Mouse (Mus musculus): ENCODE measurements around the gene Oaf. TPM values are rescaled to one million over a fixed set of nuclear protein-coding genes. Genes with fewer than 3 reads are reported as not detected.

The Oaf gene
- total and polyA plus RNA-seq, 3 experiments = 57.6 to 137 TPM; not detected in 1

GRCm38 (mm10) chr9:43178172-43178571 lies 61.5 kb downstream of the Oaf start:
- H3K27me3 ChIP-seq (ENCODE audit: control insufficient read depth in 1 of 2, insufficient read depth in 2 of 2, low read length in 2 of 2) = peaks cover 7 to 27% of the 10 kb centered on the region in 2 experiments; a peak in 3 of 4 replicates
- H3K79me2 ChIP-seq (ENCODE audit: control insufficient read depth, insufficient read depth, low read length, poor library complexity) = no peaks in the 10 kb centered on the region
- no peak overlapping the region for H3K4me3 ChIP-seq (ENCODE audit: control insufficient read depth in 1 of 2, insufficient read depth in 1 of 2, low read depth in 2 of 2, low read length in 2 of 2)
- no peak for DNase-seq (ENCODE audit: low read depth, low spot score)
- H3K9ac ChIP-seq (ENCODE audit: control insufficient read depth, low read depth, low read length, poor library complexity, severe bottlenecking) = no peak overlapping the region
- H3K27ac ChIP-seq (ENCODE audit: control insufficient read depth, low read depth, low read length) = no peak overlapping the region
- H3K9me3 ChIP-seq (replicated peaks; ENCODE audit: insufficient read depth, low read length) = no peaks in the 10 kb centered on the region
- no peaks in the 10 kb centered on the region for H3K36me3 ChIP-seq (ENCODE audit: control insufficient read depth in 1 of 2, insufficient read depth in 2 of 2, low read length in 2 of 2)
- peak in 1 of 3 experiments; percentile 13; a peak in 2 of 6 replicates for TF ChIP-seq CTCF (IDR thresholded peaks at IDR 0.05 in 2 of 3, conservative IDR thresholded peaks at IDR 0.05 in 1 of 3; ENCODE audit: control insufficient read depth in 1 of 3, insufficient read depth in 1 of 3, low read depth in 2 of 3, low read length in 3 of 3, poor library complexity in 1 of 3, severe bottlenecking in 1 of 3)
- TF ChIP-seq RAD21 (IDR thresholded peaks at IDR 0.05; ENCODE audit: low read depth, low read length) = peak; percentile 12; the same call in 1 of the 2 replicates
- no peak for TF ChIP-seq POLR2AphosphoS5 (IDR thresholded peaks at IDR 0.05; ENCODE audit: borderline replicate concordance, low read depth, low read length)
- no peaks in the 10 kb centered on the region for H3K4me1 ChIP-seq (ENCODE audit: control insufficient read depth in 1 of 2, insufficient read depth in 2 of 2, low read length in 2 of 2)

Other genes starting within 250 kb of the Oaf start
- gene Arhgef12, start 132.7 kb downstream of the Oaf start, total RNA-seq (2012; rRNA removed) = 11.8 and 14.8 TPM in 2 replicates
- gene Arhgef12, start 132.7 kb downstream of the Oaf start, polyA plus RNA-seq (2012; ENCODE audit: insufficient read depth in 1 of 2, insufficient read length in 2 of 2, low read depth in 1 of 2, low replicate concordance in 2 of 2, missing spikeins in 1 of 2) = 10 to 100 TPM; 14.7 to 33.5 TPM
- 0.42 and 0.62 TPM in 2 replicates for gene Tmem136, start 123.3 kb downstream of the Oaf start, total RNA-seq (2012; rRNA removed)
- gene Tmem136, start 123.3 kb downstream of the Oaf start, polyA plus RNA-seq (2012; ENCODE audit: insufficient read depth in 1 of 2, insufficient read length in 2 of 2, low read depth in 1 of 2, low replicate concordance in 2 of 2, missing spikeins in 1 of 2) = 1 to 10 TPM in 1 of 2 experiments, not detected in 1; 2.0 TPM
- gene Pou2f3, start 29.5 kb downstream of the Oaf start, total RNA-seq (2012; rRNA removed) = not detected in 2 replicates
- not detected for gene Pou2f3, start 29.5 kb downstream of the Oaf start, polyA plus RNA-seq (2012; ENCODE audit: insufficient read depth in 1 of 2, insufficient read length in 2 of 2, low read depth in 1 of 2, low replicate concordance in 2 of 2, missing spikeins in 1 of 2)
- not detected in 2 replicates for gene Trim29, start 70.9 kb upstream of the Oaf start, total RNA-seq (2012; rRNA removed)
- not detected for gene Trim29, start 70.9 kb upstream of the Oaf start, polyA plus RNA-seq (2012; ENCODE audit: insufficient read depth in 1 of 2, insufficient read length in 2 of 2, low read depth in 1 of 2, low replicate concordance in 2 of 2, missing spikeins in 1 of 2)

Measured in MEL (cell line).